Mouse (Mus musculus) embryo, embryonic 11 days (tissue): ENCODE data around the gene Ifnar1.

Experiments
- DNase-seq: peaks from one replicate; pipeline ENCODE4 v3.0.0-alpha.2; 2015

The Ifnar1 gene

DNA sequence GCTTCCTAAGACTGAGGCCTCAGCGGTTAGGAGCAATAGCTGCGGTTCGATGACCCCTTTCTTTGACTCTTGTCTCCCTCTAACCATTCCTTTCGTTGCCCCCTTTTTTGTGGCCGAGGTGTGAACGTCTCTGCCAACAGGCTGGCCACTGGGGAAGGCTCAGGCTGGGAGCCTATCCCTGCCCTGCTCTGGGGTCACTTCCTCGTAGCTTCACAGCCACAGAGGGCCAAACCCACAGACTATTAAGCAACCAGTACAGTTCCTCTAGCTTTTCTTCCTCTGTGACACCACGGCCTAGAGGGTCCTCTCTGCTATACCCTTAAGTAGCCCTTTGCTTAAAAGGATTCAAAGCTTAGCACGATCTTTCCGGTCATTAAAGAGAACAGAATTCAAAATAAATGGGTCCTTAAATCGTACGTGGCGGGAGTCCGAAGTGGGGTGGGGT, 61.4 kb downstream of the Ifnar1 start:
- no peak for DNase-seq

DNA sequence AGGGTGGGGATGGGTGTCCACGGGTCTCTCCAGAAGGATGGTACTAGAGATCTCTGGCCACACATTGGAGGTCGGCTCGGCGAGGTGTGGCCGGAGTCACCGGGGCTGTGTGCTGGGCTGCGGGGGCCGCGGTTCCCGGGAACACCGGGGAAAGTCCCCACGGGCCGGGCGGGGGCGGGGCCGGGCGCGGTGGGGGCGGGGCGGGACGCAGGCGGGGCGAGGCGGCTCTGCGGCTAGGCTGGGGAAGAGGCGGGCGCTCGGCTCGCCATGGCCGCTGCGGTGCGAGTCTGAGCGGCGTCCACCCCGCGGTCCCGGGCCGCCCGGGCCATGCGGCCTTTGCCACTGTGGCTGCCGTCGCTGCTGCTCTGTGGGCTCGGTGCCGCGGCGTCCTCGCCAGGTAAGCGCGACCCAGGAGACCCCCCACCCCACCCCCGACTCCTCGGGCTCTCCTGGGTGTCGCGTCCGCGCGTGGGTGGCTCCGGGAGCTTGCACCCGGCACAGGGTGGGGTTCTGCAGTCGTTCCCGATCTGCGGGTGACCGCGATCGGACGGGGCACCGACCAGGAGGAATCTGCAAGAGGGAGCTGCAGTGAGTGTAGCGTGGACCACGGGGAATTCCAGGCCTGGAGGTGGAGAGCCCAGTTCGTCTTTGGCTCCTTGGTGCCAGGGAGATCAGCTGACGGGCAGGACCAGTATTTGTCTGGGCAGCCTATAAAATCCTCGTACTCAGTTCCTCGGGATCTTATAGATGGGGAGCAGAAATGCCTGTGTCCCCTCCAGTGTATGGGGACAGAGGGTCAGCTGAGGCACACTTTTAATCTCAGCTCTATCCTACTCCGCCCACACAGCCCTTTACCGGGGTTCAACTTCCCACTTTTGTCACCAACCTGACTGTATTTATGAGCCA, 62.1 kb downstream of the Ifnar1 start, which contains the start of gene Ifngr2:
Ifngr2 (plus strand) TSS at position 237 of the 906 bp plus-strand sequence.
- peak; percentile 76 for DNase-seq

DNA sequence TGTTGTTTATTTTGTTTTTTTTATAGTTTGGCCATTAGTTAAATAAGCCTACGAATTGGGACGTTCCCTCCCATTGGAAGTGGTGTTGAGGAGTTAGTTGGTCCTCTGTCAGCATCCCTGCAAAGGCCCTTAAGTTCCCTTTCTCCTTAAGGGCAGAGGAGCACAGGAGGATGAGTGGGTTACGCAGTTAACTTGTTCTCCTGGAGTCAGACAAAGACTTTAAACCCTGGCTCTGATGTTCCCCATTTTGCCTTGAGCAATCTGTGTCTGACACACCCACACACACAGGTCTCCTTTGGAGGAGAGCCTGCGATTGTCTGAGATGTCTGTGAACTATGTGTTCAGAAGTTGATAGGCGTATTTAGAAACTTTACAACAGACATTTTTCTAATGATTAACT, 62.9 kb downstream of the Ifnar1 start:
- no peak for DNase-seq

DNA sequence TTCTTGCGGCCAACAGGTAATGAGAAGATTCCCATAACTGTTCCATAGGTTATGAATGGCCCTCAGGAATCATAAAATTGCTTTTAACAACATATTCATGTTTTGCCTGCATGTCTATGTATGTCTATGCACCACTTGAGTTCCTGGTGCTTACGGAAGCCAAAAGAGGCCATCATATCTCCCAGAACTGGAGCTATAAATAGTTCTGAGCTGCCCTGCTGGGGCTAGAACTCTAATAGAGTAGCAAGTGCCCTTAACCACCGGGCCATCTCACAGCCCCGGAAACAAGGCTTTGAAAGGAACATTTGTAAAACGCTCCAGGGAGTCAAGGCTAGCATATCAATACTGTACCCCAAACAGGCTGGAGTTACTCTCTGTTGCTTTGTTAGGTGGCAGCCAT, 63.5 kb downstream of the Ifnar1 start:
- DNase-seq = no peak

DNA sequence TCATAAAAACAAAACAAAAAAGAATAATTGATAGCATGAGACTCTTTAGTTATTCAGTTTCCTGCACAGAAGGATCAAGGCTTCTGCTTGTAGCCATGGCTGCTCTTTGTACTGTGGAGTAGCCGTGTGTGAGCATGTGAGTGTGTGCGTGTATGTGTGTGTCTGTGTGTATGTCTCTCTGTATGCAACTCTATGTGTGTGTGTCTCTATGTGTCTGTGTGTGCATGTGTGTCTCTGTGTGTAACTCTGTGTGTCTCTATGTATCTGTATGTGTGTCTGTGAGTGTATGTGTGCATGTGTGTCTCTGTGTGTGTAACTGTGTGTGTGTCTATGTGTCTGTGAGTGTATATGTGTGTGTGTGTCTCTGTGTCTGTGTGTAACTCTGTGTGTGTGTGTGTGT, 64.0 kb downstream of the Ifnar1 start:
- no peak for DNase-seq

DNA sequence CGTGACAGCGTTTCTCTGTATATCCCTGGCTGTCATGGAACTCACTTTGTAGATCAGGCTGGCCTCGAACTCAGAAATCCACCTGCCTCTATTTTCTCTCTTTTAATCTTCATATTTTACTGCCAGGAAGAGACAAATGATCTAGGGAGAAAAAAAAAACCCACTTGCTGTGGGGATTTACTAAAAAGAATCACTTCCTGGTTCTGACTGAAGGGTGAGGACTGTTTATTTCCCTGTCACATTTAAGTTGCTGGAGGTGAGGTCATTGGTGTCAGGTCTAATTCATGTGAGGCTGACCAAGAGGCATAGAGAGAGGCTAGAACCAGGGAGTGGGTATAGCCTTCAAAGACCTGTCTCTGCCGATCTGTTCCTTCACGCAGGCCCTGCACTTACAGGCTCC, 64.6 kb downstream of the Ifnar1 start:
- DNase-seq = no peak

DNA sequence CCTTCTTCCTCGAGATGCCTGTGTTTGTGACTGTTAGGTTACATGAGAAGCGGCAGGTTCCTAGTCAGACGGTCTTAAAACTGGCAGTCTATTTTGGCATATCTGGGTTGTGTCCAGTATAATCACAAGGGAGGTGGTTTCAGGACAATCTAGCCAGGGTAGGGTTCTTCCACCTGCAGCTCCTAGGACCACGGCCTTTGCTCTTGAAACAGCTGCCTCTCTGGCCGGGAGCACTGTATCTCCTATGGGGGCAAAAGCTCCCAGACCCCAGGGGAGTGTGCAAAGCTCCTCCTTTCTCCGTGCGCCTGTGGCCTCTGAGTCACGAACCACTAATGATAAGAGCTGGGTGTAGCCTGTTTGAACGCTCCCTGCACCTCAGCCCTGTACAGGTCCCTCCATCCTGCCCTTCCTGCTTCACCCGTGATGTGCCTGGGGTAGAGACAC, 66.1 kb downstream of the Ifnar1 start:
- DNase-seq = no peak

DNA sequence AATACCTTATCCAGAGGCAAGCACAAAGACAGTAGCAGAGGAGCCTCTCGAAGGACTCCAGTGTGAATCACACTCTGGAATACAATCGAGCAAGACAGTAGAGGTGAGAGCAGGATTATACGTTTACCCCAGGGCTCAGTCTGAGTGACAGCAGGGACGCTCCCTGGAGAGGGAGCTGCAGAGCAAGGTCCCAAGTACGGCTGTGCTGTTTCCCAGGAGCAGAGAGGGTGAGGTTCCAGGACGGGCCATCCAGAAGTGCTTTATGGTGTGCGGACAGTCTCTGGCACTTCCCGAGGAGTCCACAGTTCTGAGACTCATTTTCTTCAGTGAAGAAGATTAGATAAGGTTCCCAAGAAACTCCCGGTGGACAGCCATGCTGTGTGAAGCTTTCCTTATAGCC, 67.0 kb downstream of the Ifnar1 start:
- no peak for DNase-seq

DNA sequence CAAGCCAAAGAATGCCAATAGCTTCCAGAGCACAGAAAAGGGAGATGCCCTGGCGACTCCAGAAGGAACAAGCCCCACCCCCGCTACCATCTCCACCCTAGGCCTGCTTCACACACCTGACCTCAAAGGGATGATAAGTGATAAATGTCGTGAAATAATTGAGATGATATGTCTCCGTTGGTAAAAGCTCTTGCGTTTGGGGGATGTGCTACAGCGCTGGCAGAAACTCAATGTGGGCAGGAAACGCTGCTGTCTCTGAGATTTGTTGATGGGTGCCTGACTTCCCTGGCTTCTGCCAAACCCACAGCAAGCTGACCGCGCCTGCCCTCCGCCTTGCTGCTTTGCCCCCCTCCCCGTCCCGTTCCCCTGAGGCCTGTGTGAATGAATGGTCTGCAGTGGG, 68.6 kb downstream of the Ifnar1 start:
- DNase-seq = no peak

DNA sequence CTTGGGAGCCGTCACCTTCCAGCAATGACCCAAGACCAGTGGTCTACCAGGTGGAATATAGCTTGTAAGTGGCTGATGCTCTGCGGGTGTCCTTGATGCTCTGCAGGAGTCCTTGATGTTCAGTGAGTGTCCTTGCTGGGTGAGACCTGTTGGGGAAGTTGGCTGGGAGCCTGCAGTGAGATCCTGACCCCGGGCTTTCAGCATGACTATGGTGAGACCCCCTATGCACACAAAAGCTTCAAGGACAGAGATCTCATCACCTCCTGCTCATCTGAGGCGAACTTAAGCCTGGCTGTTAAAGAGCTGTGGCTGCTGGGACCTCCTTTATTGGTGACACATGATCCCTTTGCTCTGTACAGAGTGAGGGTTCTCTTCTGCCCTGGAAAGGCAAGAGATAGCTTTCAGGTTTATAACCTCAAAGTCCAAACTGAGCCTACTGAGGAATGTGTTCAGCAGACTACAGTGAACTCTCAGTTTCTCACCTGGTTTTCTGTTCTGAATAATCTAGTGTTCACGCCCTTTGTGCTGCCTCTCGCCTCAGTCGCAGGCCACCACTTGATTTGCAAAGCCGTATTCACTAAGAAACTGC, 70.1 kb downstream of the Ifnar1 start:
- DNase-seq = no peak

DNA sequence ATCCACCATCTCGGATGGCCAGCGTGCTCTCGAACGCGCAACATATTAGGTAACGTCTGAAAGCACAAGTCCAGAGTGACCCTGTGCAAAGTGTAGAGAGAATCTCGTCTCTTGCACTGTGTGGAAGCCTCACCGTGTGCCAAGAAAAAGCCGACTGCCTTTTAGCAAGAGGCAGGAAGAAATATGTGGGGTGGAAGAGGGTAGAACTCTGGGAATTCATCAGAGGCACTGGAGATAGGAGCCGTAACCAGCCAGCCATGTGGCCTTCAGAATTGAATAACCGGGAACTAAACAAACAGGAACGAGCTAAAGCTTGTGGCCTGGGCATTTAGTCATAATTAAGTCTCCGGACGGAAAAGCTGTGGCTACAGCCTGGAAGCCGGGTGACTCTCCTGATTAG, 71.6 kb downstream of the Ifnar1 start:
- no peak for DNase-seq
